ENCODE assay signal across 8 mouse cellular contexts in the genomic region with DNA sequence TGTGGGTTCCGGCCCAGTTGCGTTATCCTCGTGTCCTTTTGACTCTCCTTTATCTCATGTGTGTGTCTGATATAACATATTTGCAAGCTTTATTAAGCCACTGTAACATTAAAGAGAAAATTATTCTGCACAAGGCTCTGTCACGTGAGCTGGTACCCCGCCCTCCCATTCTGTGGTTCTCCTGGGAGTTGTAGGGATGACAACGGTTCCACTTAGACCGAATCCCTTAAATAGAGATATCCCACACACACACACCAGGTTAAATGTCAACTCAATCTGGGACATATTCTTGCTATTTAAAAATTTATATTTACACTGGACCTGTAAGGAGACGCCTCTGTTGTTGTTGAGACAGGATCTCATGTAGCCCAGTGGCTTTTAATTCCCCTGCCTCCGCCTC. TPM values are rescaled to one million over a fixed set of nuclear protein-coding genes. Genes with fewer than 3 reads are reported as not detected.
DNase-seq lines count a peak whose midpoint lies in the region; ATAC-seq and TF ChIP-seq lines count a peak whose summit lies in the region.

No protein-coding gene starts in this region.

- ATAC-seq in limb, embryonic 13.5 days (ENCODE audit: low FRiP score, low read depth), result no peak
- ATAC-seq in inflammation-experienced regulatory T-cells, adult 6 months, result no peak

- H3K4me2 ChIP-seq in limb, embryonic 13.5 days (replicated peaks), result peak overlapping the region; percentile 78

- no peaks in the 10 kb centered on the region; the same call in 1 of the 2 replicates for H3K4me1 ChIP-seq in bone marrow, adult 2 months (ENCODE audit: control insufficient read depth, insufficient read depth, low read length)
- no peaks in the 10 kb centered on the region for H3K4me1 ChIP-seq in embryonic fibroblast, embryonic 13.5 days (ENCODE audit: control insufficient read depth, insufficient read depth, low read length)
- H3K4me1 ChIP-seq in limb, embryonic 13.5 days, result peaks cover 16% of the 10 kb centered on the region
- H3K4me1 ChIP-seq in olfactory bulb, adult 2 months (ENCODE audit: control insufficient read depth, insufficient read depth, low read length), result peaks cover 3% of the 10 kb centered on the region; the same call in 1 of the 2 replicates

- no peak for TF ChIP-seq POLR2A in bone marrow, adult 2 months (IDR thresholded peaks at IDR 0.05; ENCODE audit: borderline replicate concordance, control insufficient read depth, low read depth, low read length)
- TF ChIP-seq POLR2A in embryonic fibroblast, embryonic 13.5 days (IDR thresholded peaks at IDR 0.05; ENCODE audit: low read depth, low read length), result no peak
- no peak for TF ChIP-seq POLR2A in olfactory bulb, adult 2 months (IDR thresholded peaks at IDR 0.05; ENCODE audit: insufficient read depth, low read depth, low read length)

- no peaks in the 10 kb centered on the region for H3K9me3 ChIP-seq in limb, embryonic 13.5 days

- H3K9ac ChIP-seq in limb, embryonic 13.5 days, result no peak overlapping the region

- H3K27ac ChIP-seq in bone marrow, adult 2 months (ENCODE audit: control insufficient read depth, insufficient read depth, low read depth, low read length, poor library complexity), result no peak overlapping the region
- no peak overlapping the region for H3K27ac ChIP-seq in embryonic fibroblast, embryonic 13.5 days (ENCODE audit: insufficient read depth, low read length)
- H3K27ac ChIP-seq in limb, embryonic 13.5 days, result no peak overlapping the region
- H3K27ac ChIP-seq in olfactory bulb, adult 2 months (ENCODE audit: insufficient read depth, low read depth, low read length), result no peak overlapping the region

- peak overlapping the region; percentile 58 for H3K4me3 ChIP-seq in bone marrow, adult 2 months (replicated peaks; ENCODE audit: control insufficient read depth, low read depth, low read length)
- H3K4me3 ChIP-seq in embryonic fibroblast, embryonic 13.5 days (ENCODE audit: insufficient read depth, low read length), result peak overlapping the region; percentile 67
- peak overlapping the region; percentile 55 for H3K4me3 ChIP-seq in limb, embryonic 13.5 days
- peak overlapping the region; percentile 50 for H3K4me3 ChIP-seq in olfactory bulb, adult 2 months (ENCODE audit: insufficient read depth, low read depth, low read length)

- H3K36me3 ChIP-seq in limb, embryonic 13.5 days, result peaks cover 1% of the 10 kb centered on the region; the same call in 1 of the 2 replicates

- peak; percentile 14 to 27 for DNase-seq in layer of hippocampus, postnatal 10 days (ENCODE audit: low spot score in 2 of 2)
- DNase-seq in layer of hippocampus, adult 9-10 months (ENCODE audit: low spot score), result no peak
- no peak for DNase-seq in urinary bladder, postnatal 36 days (ENCODE audit: low spot score in 2 of 2)

- no peaks in the 10 kb centered on the region for H3K27me3 ChIP-seq in limb, embryonic 13.5 days

- 8% methylated on average over 9 of the region's 9 CpGs for WGBS in bone marrow, adult 2 months
- WGBS in limb, embryonic 13.5 days, result 7% methylated on average over 9 of the region's 9 CpGs
- 6% methylated on average over 9 of the region's 9 CpGs for WGBS in olfactory bulb, adult 2 months

- TF ChIP-seq CTCF in bone marrow, adult 2 months (IDR thresholded peaks at IDR 0.05; ENCODE audit: control insufficient read depth, insufficient read depth, low read length), result no peak
- no peak for TF ChIP-seq CTCF in embryonic fibroblast, embryonic 13.5 days (IDR thresholded peaks at IDR 0.05; ENCODE audit: borderline replicate concordance, insufficient read depth, low read length)
- TF ChIP-seq CTCF in olfactory bulb, adult 2 months (IDR thresholded peaks at IDR 0.05; ENCODE audit: insufficient read depth, low read depth, low read length), result no peak

RNA-seq across cellular contexts. Expression of a gene that starts 14.6 kb away (rescaled TPM):
- total RNA-seq in layer of hippocampus, postnatal 10 days (2021), result 1 to 10 TPM; 6.4 to 7.2 TPM
- polyA plus RNA-seq in bone marrow, adult 2 months (2011; ENCODE audit: insufficient read depth, insufficient read length, low replicate concordance, missing spikeins), result 3.6 and 4.3 TPM in 2 replicates
- 6.5 TPM in 2 replicates for polyA plus RNA-seq in embryonic fibroblast, embryonic 13.5 days (2011; ENCODE audit: insufficient read length, low read depth, missing spikeins)
- 21.0 and 21.7 TPM in 2 replicates for polyA plus RNA-seq in limb, embryonic 13.5 days (2015; fragmentation: Nextera tagmentation; extraction: Ambion mirVana)
- polyA plus RNA-seq in olfactory bulb, adult 2 months (2012; ENCODE audit: insufficient read depth, insufficient read length, low replicate concordance, missing spikeins), result not detected in 2 replicates
- polyA plus RNA-seq in inflammation-experienced regulatory T-cells, adult 6 months (2017; shearing (Covaris generic)), result 1 to 10 TPM; 4.0 to 5.5 (median 4.8) TPM

RNA-seq across cellular contexts. Expression of a gene that starts 49.8 kb away (rescaled TPM):
- total RNA-seq in layer of hippocampus, postnatal 10 days (2021), result 10 to 100 TPM; 25.7 to 30.0 TPM
- not detected in 2 replicates for polyA plus RNA-seq in bone marrow, adult 2 months (2011; ENCODE audit: insufficient read depth, insufficient read length, low replicate concordance, missing spikeins)
- polyA plus RNA-seq in embryonic fibroblast, embryonic 13.5 days (2011; ENCODE audit: insufficient read length, low read depth, missing spikeins), result 5.3 and 8.1 TPM in 2 replicates
- 19.9 and 22.2 TPM in 2 replicates for polyA plus RNA-seq in limb, embryonic 13.5 days (2015; fragmentation: Nextera tagmentation; extraction: Ambion mirVana)
- polyA plus RNA-seq in olfactory bulb, adult 2 months (2012; ENCODE audit: insufficient read depth, insufficient read length, low replicate concordance, missing spikeins), result not detected in 2 replicates
- polyA plus RNA-seq in inflammation-experienced regulatory T-cells, adult 6 months (2017; shearing (Covaris generic)), result under 1 TPM in 1 of 3 experiments, not detected in 2; 0.71 TPM

RNA-seq across cellular contexts. Expression of a gene that starts 51.2 kb away (rescaled TPM):
- total RNA-seq in layer of hippocampus, postnatal 10 days (2021), result not detected
- 4.2 TPM in 1 of 2 replicates, not detected in the other for polyA plus RNA-seq in bone marrow, adult 2 months (2011; ENCODE audit: insufficient read depth, insufficient read length, low replicate concordance, missing spikeins)
- not detected in 2 replicates for polyA plus RNA-seq in embryonic fibroblast, embryonic 13.5 days (2011; ENCODE audit: insufficient read length, low read depth, missing spikeins)
- polyA plus RNA-seq in limb, embryonic 13.5 days (2015; fragmentation: Nextera tagmentation; extraction: Ambion mirVana), result 0.56 and 0.57 TPM in 2 replicates
- not detected in 2 replicates for polyA plus RNA-seq in olfactory bulb, adult 2 months (2012; ENCODE audit: insufficient read depth, insufficient read length, low replicate concordance, missing spikeins)
- polyA plus RNA-seq in inflammation-experienced regulatory T-cells, adult 6 months (2017; shearing (Covaris generic)), result 1 to 10 TPM in 2 of 3 experiments, under 1 TPM in 1; 0.73 to 3.1 (median 1.2) TPM

Comparison
In these comparisons a context has a peak if more than half of its experiments do, and no peak if none do; other contexts are left out.
1. DNase-seq: peak in layer of hippocampus, postnatal 10 days (2 of 2); none in layer of hippocampus, adult 9-10 months (single experiment) and urinary bladder, postnatal 36 days (0 of 2).
2. Peak in every context shown above with its lines, with median percentiles within 50 percentile points of each other: H3K4me3 ChIP-seq.